Mouse (Mus musculus) WW6 (cell line): ENCODE results near the gene Zfp652.

Source experiments
- DNase-seq: peaks from one replicate; pipeline ENCODE4 v3.0.0-alpha.2; 2013; ENCODE audit warnings: low read depth, low spot score

Gene Zfp652

GRCm38 (mm10) chr11:95830411-95831275, 118.2 kb downstream of the Zfp652 start:
- no peak for DNase-seq

- DNase-seq, result no peak
Observed at GRCm38 (mm10) chr11:95831276-95831619, 118.8 kb downstream of the Zfp652 start.

GRCm38 (mm10) chr11:95831641-95832040, 119.2 kb downstream of the Zfp652 start:
- DNase-seq, result no peak

- DNase-seq, result no peak
Observed at GRCm38 (mm10) chr11:95832129-95833005, 119.9 kb downstream of the Zfp652 start.

- DNase-seq, result no peak
Observed at GRCm38 (mm10) chr11:95833006-95833570, 120.6 kb downstream of the Zfp652 start.

- no peak for DNase-seq
Observed at GRCm38 (mm10) chr11:95833631-95834142, 121.2 kb downstream of the Zfp652 start.

GRCm38 (mm10) chr11:95834143-95834667, 121.7 kb downstream of the Zfp652 start:
- no peak for DNase-seq

- DNase-seq, result no peak
Observed at GRCm38 (mm10) chr11:95834742-95835710, 122.6 kb downstream of the Zfp652 start.

GRCm38 (mm10) chr11:95835832-95836231, 123.4 kb downstream of the Zfp652 start:
- DNase-seq, result no peak

GRCm38 (mm10) chr11:95836433-95836832, 124.0 kb downstream of the Zfp652 start:
- no peak for DNase-seq

GRCm38 (mm10) chr11:95837059-95837458, 124.6 kb downstream of the Zfp652 start, which contains the start of gene Gngt2:
Gene Gngt2 (plus strand): TSS chr11:95837216.
- no peak for DNase-seq

- no peak for DNase-seq
Observed at GRCm38 (mm10) chr11:95838598-95838997, 126.1 kb downstream of the Zfp652 start.

- DNase-seq, result no peak
Observed at GRCm38 (mm10) chr11:95838999-95839868, 126.8 kb downstream of the Zfp652 start.

- DNase-seq, result no peak
Observed at GRCm38 (mm10) chr11:95840694-95841497, 128.4 kb downstream of the Zfp652 start.

GRCm38 (mm10) chr11:95841498-95841830, 129.0 kb downstream of the Zfp652 start:
- DNase-seq, result no peak

- DNase-seq, result no peak
Observed at GRCm38 (mm10) chr11:95842074-95842681, 129.7 kb downstream of the Zfp652 start, which contains the start of gene Abi3. Gene Abi3 (minus strand): TSS chr11:95842476.

GRCm38 (mm10) chr11:95842953-95843352, 130.5 kb downstream of the Zfp652 start:
- DNase-seq, result no peak

GRCm38 (mm10) chr11:95843421-95843950, 131.0 kb downstream of the Zfp652 start:
- no peak for DNase-seq
